35 mouse cellular contexts compared by ENCODE assay signal in the genomic region with DNA sequence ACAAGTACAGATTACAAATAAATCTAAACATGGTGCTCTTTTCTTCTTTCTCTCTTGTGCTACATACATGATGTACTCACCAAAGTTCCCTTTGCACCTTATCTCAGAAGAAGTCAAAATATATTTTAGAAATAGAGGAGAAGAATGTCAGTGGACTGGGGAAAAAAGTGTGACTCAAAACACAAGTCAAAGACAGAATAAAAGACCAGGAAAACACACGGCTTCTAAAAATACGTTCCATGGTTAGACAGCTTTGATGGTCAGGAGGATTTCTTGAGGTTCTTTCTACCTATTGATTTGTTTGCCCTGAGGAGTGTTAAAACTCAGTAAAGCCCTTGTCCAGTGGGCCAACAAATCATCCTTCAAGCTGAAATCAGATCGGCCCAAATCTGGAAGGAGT.
"Had no signal": no experiment of that assay in that cellular context is flagged by ENCODE, and none has a peak within 500 bp of the region (broad histone marks: within the 10 kb centered on the region; RNA-seq: fewer than 3 reads in every experiment).

No protein-coding gene starts in this region.

- H3K27me3 ChIP-seq: heart, embryonic 12.5 days; heart, embryonic 13.5 days; heart, embryonic 15.5 days; hindbrain, embryonic 12.5 days; hindbrain, embryonic 13.5 days; hindbrain, embryonic 15.5 days; intestine, embryonic 15.5 days; kidney, embryonic 15.5 days had no signal

- DNase-seq: heart, postnatal 10 days; heart, postnatal 14 days; heart, postnatal 36 days; heart, postnatal 4 days; kidney, adult 11 months; kidney, adult 18-20 months; kidney, adult 2 months; kidney, adult 8-10 months; kidney, adult 9 months; kidney, postnatal 10 days; kidney, postnatal 14 days; kidney, postnatal 25 days; kidney, postnatal 36 days; kidney, postnatal 4 days; layer of hippocampus, adult 9-11 months; layer of hippocampus, postnatal 36 days had no signal

- H3K36me3 ChIP-seq: heart, embryonic 10.5 days; heart, embryonic 12.5 days; heart, embryonic 13.5 days; heart, embryonic 15.5 days; hindbrain, embryonic 10.5 days; hindbrain, embryonic 12.5 days; hindbrain, embryonic 13.5 days; hindbrain, embryonic 15.5 days; intestine, embryonic 15.5 days; kidney, embryonic 15.5 days had no signal

- H3K9me3 ChIP-seq: heart, embryonic 10.5 days; heart, embryonic 12.5 days; heart, embryonic 13.5 days; heart, embryonic 15.5 days; hindbrain, embryonic 10.5 days; hindbrain, embryonic 12.5 days; hindbrain, embryonic 13.5 days; hindbrain, embryonic 15.5 days; intestine, embryonic 15.5 days; kidney, embryonic 15.5 days had no signal

- H3K9ac ChIP-seq: heart, embryonic 12.5 days; heart, embryonic 13.5 days; heart, embryonic 15.5 days; hindbrain, embryonic 12.5 days; hindbrain, embryonic 13.5 days; hindbrain, embryonic 14.5 days; hindbrain, embryonic 15.5 days; intestine, embryonic 15.5 days; kidney, embryonic 15.5 days had no signal

- H3K4me1 ChIP-seq: heart, embryonic 10.5 days; heart, embryonic 12.5 days; heart, embryonic 13.5 days; heart, embryonic 15.5 days; hindbrain, embryonic 10.5 days; hindbrain, embryonic 12.5 days; hindbrain, embryonic 13.5 days; hindbrain, embryonic 15.5 days; intestine, embryonic 15.5 days; kidney, embryonic 15.5 days had no signal

- ATAC-seq: hindbrain, embryonic 16.5 days; hindbrain, postnatal 0 days; inflammation-experienced regulatory T-cells, adult 6 months; intestine, embryonic 15.5 days; intestine, embryonic 16.5 days; intestine, postnatal 0 days had no signal

- H3K4me3 ChIP-seq: heart, embryonic 10.5 days; heart, embryonic 12.5 days; heart, embryonic 13.5 days; heart, embryonic 15.5 days; hindbrain, embryonic 10.5 days; hindbrain, embryonic 12.5 days; hindbrain, embryonic 13.5 days; hindbrain, embryonic 15.5 days; intestine, embryonic 15.5 days; kidney, embryonic 15.5 days; layer of hippocampus, adult 2 months had no signal

- H3K4me2 ChIP-seq: heart, embryonic 11.5 days; heart, embryonic 12.5 days; heart, embryonic 13.5 days; heart, embryonic 15.5 days; hindbrain, embryonic 12.5 days; hindbrain, embryonic 13.5 days; hindbrain, embryonic 14.5 days; hindbrain, embryonic 15.5 days; intestine, embryonic 15.5 days; kidney, embryonic 15.5 days had no signal

- H3K27ac ChIP-seq: heart, embryonic 10.5 days; heart, embryonic 13.5 days; heart, embryonic 15.5 days; hindbrain, embryonic 10.5 days; hindbrain, embryonic 12.5 days; hindbrain, embryonic 13.5 days; hindbrain, embryonic 14.5 days; hindbrain, embryonic 15.5 days; hindbrain, postnatal 0 days; intestine, embryonic 15.5 days; kidney, embryonic 15.5 days; kidney, postnatal 0 days; layer of hippocampus, adult 2 months had no signal
